Mouse (Mus musculus): ENCODE data around the gene 2410015M20Rik. TPM values are rescaled to one million over a fixed set of nuclear protein-coding genes. Genes with fewer than 3 reads are reported as not detected.

Gene 2410015M20Rik
- total and polyA plus RNA-seq, 3 experiments = 274 to 334 TPM; not detected in 1

- no peak overlapping the region for H3K9ac ChIP-seq (ENCODE audit: control insufficient read depth, low read depth, low read length, poor library complexity, severe bottlenecking)
- no peak overlapping the region for H3K27ac ChIP-seq (ENCODE audit: control insufficient read depth, low read depth, low read length)
Measured at GRCm38 (mm10) chr17:56616725-56617124, 7.2 kb upstream of the 2410015M20Rik start.

GRCm38 (mm10) chr17:56615792-56616191 is 6.2 kb upstream of the 2410015M20Rik start:
- DNase-seq (ENCODE audit: low read depth, low spot score) = peak; percentile 34
- no peaks in the 10 kb centered on the region for H3K9me3 ChIP-seq (replicated peaks; ENCODE audit: insufficient read depth, low read length)
- TF ChIP-seq TCF12 (IDR thresholded peaks at IDR 0.05; ENCODE audit: low read depth, low read length) (no peak), CTCF (IDR thresholded peaks at IDR 0.05 in 2 of 3, conservative IDR thresholded peaks at IDR 0.05 in 1 of 3; ENCODE audit: control insufficient read depth in 1 of 3, insufficient read depth in 1 of 3, low read depth in 2 of 3, low read length in 3 of 3, poor library complexity in 1 of 3, severe bottlenecking in 1 of 3) (no peak), NELFE (IDR thresholded peaks at IDR 0.05; ENCODE audit: low read depth, low read length) (no peak), ZNF384 (IDR thresholded peaks at IDR 0.05; ENCODE audit: low read depth, low read length) (no peak), ZMIZ1 (IDR thresholded peaks at IDR 0.05; ENCODE audit: low read depth, low read length) (no peak; the same call in 1 of the 2 replicates), MYB (IDR thresholded peaks at IDR 0.05; ENCODE audit: low read depth, low read length) (no peak), ETS1 (IDR thresholded peaks at IDR 0.05; ENCODE audit: low read depth, low read length) (no peak), NRF1 (IDR thresholded peaks at IDR 0.05; ENCODE audit: insufficient read depth, low read depth, low read length, poor library complexity, severe bottlenecking) (no peak), ZC3H11A (IDR thresholded peaks at IDR 0.05; ENCODE audit: low read depth, low read length) (no peak), ZKSCAN1 (IDR thresholded peaks at IDR 0.05; ENCODE audit: low read depth, low read length) (no peak), MYC (IDR thresholded peaks at IDR 0.05; ENCODE audit: low read depth, low read length) (no peak), SIN3A (IDR thresholded peaks at IDR 0.05; ENCODE audit: low read length) (no peak), MAFK (IDR thresholded peaks at IDR 0.05; ENCODE audit: borderline replicate concordance, low read depth, low read length) (no peak)
- H3K27ac ChIP-seq (ENCODE audit: control insufficient read depth, low read depth, low read length) = no peak overlapping the region
- H3K36me3 ChIP-seq (ENCODE audit: control insufficient read depth in 1 of 2, insufficient read depth in 2 of 2, low read length in 2 of 2) = peaks cover 3 to 12% of the 10 kb centered on the region in 2 experiments; a peak in 3 of 4 replicates
- H3K27me3 ChIP-seq (ENCODE audit: control insufficient read depth in 1 of 2, insufficient read depth in 2 of 2, low read length in 2 of 2) = no peaks in the 10 kb centered on the region
- H3K4me3 ChIP-seq (ENCODE audit: control insufficient read depth in 1 of 2, insufficient read depth in 1 of 2, low read depth in 2 of 2, low read length in 2 of 2) = no peak overlapping the region
- H3K4me1 ChIP-seq (ENCODE audit: control insufficient read depth in 1 of 2, insufficient read depth in 2 of 2, low read length in 2 of 2) = peaks cover 0 to 9% of the 10 kb centered on the region in 2 experiments; a peak in 2 of 4 replicates
- H3K79me2 ChIP-seq (ENCODE audit: control insufficient read depth, insufficient read depth, low read length, poor library complexity) = peaks cover 22% of the 10 kb centered on the region
- H3K9ac ChIP-seq (ENCODE audit: control insufficient read depth, low read depth, low read length, poor library complexity, severe bottlenecking) = no peak overlapping the region

More at GRCm38 (mm10) chr17:56616725-56617124, 7.2 kb upstream of the 2410015M20Rik start:
- Histone ChIP-seq H3K9me3 (replicated peaks; ENCODE audit: insufficient read depth, low read length) (no peaks in the 10 kb centered on the region), H3K4me1 (ENCODE audit: control insufficient read depth in 1 of 2, insufficient read depth in 2 of 2, low read length in 2 of 2) (no peaks in the 10 kb centered on the region; a peak in 1 of 4 replicates), H3K79me2 (ENCODE audit: control insufficient read depth, insufficient read depth, low read length, poor library complexity) (peaks cover 22% of the 10 kb centered on the region), H3K27me3 (ENCODE audit: control insufficient read depth in 1 of 2, insufficient read depth in 2 of 2, low read length in 2 of 2) (no peaks in the 10 kb centered on the region), H3K36me3 (ENCODE audit: control insufficient read depth in 1 of 2, insufficient read depth in 2 of 2, low read length in 2 of 2) (peaks cover 0 to 12% of the 10 kb centered on the region in 2 experiments; a peak in 3 of 4 replicates), H3K4me3 (ENCODE audit: control insufficient read depth in 1 of 2, insufficient read depth in 1 of 2, low read depth in 2 of 2, low read length in 2 of 2) (no peak overlapping the region)
- TF ChIP-seq MYB (IDR thresholded peaks at IDR 0.05; ENCODE audit: low read depth, low read length) (no peak), ELF1 (IDR thresholded peaks at IDR 0.05; ENCODE audit: low read depth, low read length) (no peak), ETS1 (IDR thresholded peaks at IDR 0.05; ENCODE audit: low read depth, low read length) (no peak), POLR2A (IDR thresholded peaks at IDR 0.05; ENCODE audit: control insufficient read depth in 1 of 2, insufficient read depth in 1 of 2, low read depth in 1 of 2, low read length in 2 of 2, poor library complexity in 1 of 2) (no peak), USF1 (IDR thresholded peaks at IDR 0.05; ENCODE audit: low read depth, low read length) (no peak), TAL1 (IDR thresholded peaks at IDR 0.05; ENCODE audit: low read length) (no peak), RAD21 (IDR thresholded peaks at IDR 0.05; ENCODE audit: low read depth, low read length) (no peak), CTCF (IDR thresholded peaks at IDR 0.05 in 2 of 3, conservative IDR thresholded peaks at IDR 0.05 in 1 of 3; ENCODE audit: control insufficient read depth in 1 of 3, insufficient read depth in 1 of 3, low read depth in 2 of 3, low read length in 3 of 3, poor library complexity in 1 of 3, severe bottlenecking in 1 of 3) (no peak), RCOR1 (IDR thresholded peaks at IDR 0.05; ENCODE audit: low read depth, low read length) (no peak), USF2 (IDR thresholded peaks at IDR 0.05; ENCODE audit: borderline replicate concordance in 1 of 2, insufficient read depth in 1 of 2, low read depth in 1 of 2, low read length in 2 of 2) (no peak), SIN3A (IDR thresholded peaks at IDR 0.05; ENCODE audit: low read length) (no peak), EP300 (IDR thresholded peaks at IDR 0.05; ENCODE audit: low read depth in 1 of 2, low read length in 2 of 2) (no peak), MYC (IDR thresholded peaks at IDR 0.05; ENCODE audit: low read depth, low read length) (no peak), JUND (IDR thresholded peaks at IDR 0.05; ENCODE audit: low read depth, low read length) (no peak), MAX (IDR thresholded peaks at IDR 0.05; ENCODE audit: low read length) (no peak), NRF1 (IDR thresholded peaks at IDR 0.05; ENCODE audit: insufficient read depth, low read depth, low read length, poor library complexity, severe bottlenecking) (no peak), ZKSCAN1 (IDR thresholded peaks at IDR 0.05; ENCODE audit: low read depth, low read length) (no peak), ZMIZ1 (IDR thresholded peaks at IDR 0.05; ENCODE audit: low read depth, low read length) (no peak)
- DNase-seq (ENCODE audit: low read depth, low spot score) = no peak

Measured in MEL (cell line).